Mouse (Mus musculus): ENCODE measurements around the gene Ttc5. TPM values are rescaled to one million over a fixed set of nuclear protein-coding genes. Genes with fewer than 3 reads are reported as not detected.
A peak's percentile ranks its signal among the peaks of the same experiment; 100 is the strongest.
"Not testable (repeated sequence)": the region's sequence is repeated elsewhere in the genome, so short reads cannot be mapped to it uniquely, and the experiment has no call there.

Ttc5 gene
- polyA plus RNA-seq, 1 experiment from 2014 or later: 131 TPM

GRCm38 (mm10) chr14:50806469-50806868 is 21.1 kb upstream of the Ttc5 start:
- H3K4me2 ChIP-seq (ENCODE audit: low read depth, low read length); H3K9ac ChIP-seq (replicated peaks; ENCODE audit: low read depth, low read length); H3K4me3 ChIP-seq (ENCODE audit: low read depth, low read length); H3K27ac ChIP-seq (ENCODE audit: low read depth, low read length); H3K27me3 ChIP-seq (ENCODE audit: control insufficient read depth, insufficient read depth, low read length); H3K4me1 ChIP-seq (ENCODE audit: control insufficient read depth, insufficient read depth, low read length); ATAC-seq (ENCODE audit: low read depth); H3K36me3 ChIP-seq (ENCODE audit: control insufficient read depth, insufficient read depth, low read length); H3K9me3 ChIP-seq (ENCODE audit: control insufficient read depth, low read length): not testable (repeated sequence)
- 92% methylated on average over 5 of the region's 5 CpGs for WGBS

GRCm38 (mm10) chr14:50804683-50805082 is 19.4 kb upstream of the Ttc5 start:
- no peak overlapping the region for H3K27ac ChIP-seq (ENCODE audit: low read depth, low read length)
- 75% methylated on average over 13 of the region's 13 CpGs for WGBS
- peaks cover 3% of the 10 kb centered on the region; the same call in 1 of the 2 replicates for H3K4me1 ChIP-seq (ENCODE audit: control insufficient read depth, insufficient read depth, low read length)
- no peak for ATAC-seq (ENCODE audit: low read depth)
- H3K9me3 ChIP-seq (ENCODE audit: control insufficient read depth, low read length): no peaks in the 10 kb centered on the region
- no peaks in the 10 kb centered on the region for H3K27me3 ChIP-seq (ENCODE audit: control insufficient read depth, insufficient read depth, low read length)
- no peak overlapping the region for H3K9ac ChIP-seq (replicated peaks; ENCODE audit: low read depth, low read length)
- no peak overlapping the region for H3K4me2 ChIP-seq (ENCODE audit: low read depth, low read length)
- no peak overlapping the region for H3K4me3 ChIP-seq (ENCODE audit: low read depth, low read length)
- H3K36me3 ChIP-seq (ENCODE audit: control insufficient read depth, insufficient read depth, low read length): no peaks in the 10 kb centered on the region

- WGBS: 69% methylated on average over 4 of the region's 4 CpGs
- Histone ChIP-seq H3K4me3 (ENCODE audit: low read depth, low read length) (no peak overlapping the region), H3K4me1 (ENCODE audit: control insufficient read depth, insufficient read depth, low read length) (no peaks in the 10 kb centered on the region)
Observed at GRCm38 (mm10) chr14:50802843-50803562, 17.7 kb upstream of the Ttc5 start.

GRCm38 (mm10) chr14:50802441-50802840 is 17.1 kb upstream of the Ttc5 start:
- WGBS: 90% methylated on average over 6 of the region's 6 CpGs
- no peak for ATAC-seq (ENCODE audit: low read depth)
- no peak overlapping the region for H3K4me2 ChIP-seq (ENCODE audit: low read depth, low read length)

More at GRCm38 (mm10) chr14:50802843-50803562, 17.7 kb upstream of the Ttc5 start:
- ATAC-seq (ENCODE audit: low read depth): no peak
- no peaks in the 10 kb centered on the region for H3K36me3 ChIP-seq (ENCODE audit: control insufficient read depth, insufficient read depth, low read length)
- H3K9ac ChIP-seq (replicated peaks; ENCODE audit: low read depth, low read length): no peak overlapping the region
- H3K4me2 ChIP-seq (ENCODE audit: low read depth, low read length): no peak overlapping the region
- no peaks in the 10 kb centered on the region for H3K27me3 ChIP-seq (ENCODE audit: control insufficient read depth, insufficient read depth, low read length)
- no peak overlapping the region for H3K27ac ChIP-seq (ENCODE audit: low read depth, low read length)
- H3K9me3 ChIP-seq (ENCODE audit: control insufficient read depth, low read length): no peaks in the 10 kb centered on the region

GRCm38 (mm10) chr14:50799502-50800259 is 14.4 kb upstream of the Ttc5 start:
- H3K9me3 ChIP-seq (ENCODE audit: control insufficient read depth, low read length): no peaks in the 10 kb centered on the region
- no peak overlapping the region for H3K27ac ChIP-seq (ENCODE audit: low read depth, low read length)
- H3K27me3 ChIP-seq (ENCODE audit: control insufficient read depth, insufficient read depth, low read length): no peaks in the 10 kb centered on the region
- H3K9ac ChIP-seq (replicated peaks; ENCODE audit: low read depth, low read length): no peak overlapping the region
- 2% methylated on average over 3 of the region's 3 CpGs for WGBS
- H3K4me2 ChIP-seq (ENCODE audit: low read depth, low read length): no peak overlapping the region
- peak; percentile 65; the same call in 1 of the 2 replicates for ATAC-seq (ENCODE audit: low read depth)
- no peak overlapping the region for H3K4me3 ChIP-seq (ENCODE audit: low read depth, low read length)
- H3K36me3 ChIP-seq (ENCODE audit: control insufficient read depth, insufficient read depth, low read length): no peaks in the 10 kb centered on the region
- no peaks in the 10 kb centered on the region for H3K4me1 ChIP-seq (ENCODE audit: control insufficient read depth, insufficient read depth, low read length)

More at GRCm38 (mm10) chr14:50802441-50802840, 17.1 kb upstream of the Ttc5 start:
- Histone ChIP-seq H3K27me3 (ENCODE audit: control insufficient read depth, insufficient read depth, low read length) (no peaks in the 10 kb centered on the region), H3K9ac (replicated peaks; ENCODE audit: low read depth, low read length) (no peak overlapping the region), H3K4me3 (ENCODE audit: low read depth, low read length) (no peak overlapping the region), H3K9me3 (ENCODE audit: control insufficient read depth, low read length) (no peaks in the 10 kb centered on the region), H3K27ac (ENCODE audit: low read depth, low read length) (no peak overlapping the region), H3K36me3 (ENCODE audit: control insufficient read depth, insufficient read depth, low read length) (no peaks in the 10 kb centered on the region), H3K4me1 (ENCODE audit: control insufficient read depth, insufficient read depth, low read length) (no peaks in the 10 kb centered on the region)

- no peak overlapping the region for H3K4me3 ChIP-seq (ENCODE audit: low read depth, low read length)
- no peak overlapping the region for H3K4me2 ChIP-seq (ENCODE audit: low read depth, low read length)
- no peak for ATAC-seq (ENCODE audit: low read depth)
- no peaks in the 10 kb centered on the region for H3K9me3 ChIP-seq (ENCODE audit: control insufficient read depth, low read length)
- H3K4me1 ChIP-seq (ENCODE audit: control insufficient read depth, insufficient read depth, low read length): no peaks in the 10 kb centered on the region
- no peak overlapping the region for H3K9ac ChIP-seq (replicated peaks; ENCODE audit: low read depth, low read length)
- H3K36me3 ChIP-seq (ENCODE audit: control insufficient read depth, insufficient read depth, low read length): no peaks in the 10 kb centered on the region
- H3K27me3 ChIP-seq (ENCODE audit: control insufficient read depth, insufficient read depth, low read length): no peaks in the 10 kb centered on the region
- 64% methylated on average over 2 of the region's 2 CpGs for WGBS
- H3K27ac ChIP-seq (ENCODE audit: low read depth, low read length): no peak overlapping the region
Observed at GRCm38 (mm10) chr14:50798512-50798911, 13.2 kb upstream of the Ttc5 start.

GRCm38 (mm10) chr14:50796464-50796863 is 11.1 kb upstream of the Ttc5 start:
- no peak overlapping the region for H3K4me2 ChIP-seq (ENCODE audit: low read depth, low read length)
- no peaks in the 10 kb centered on the region for H3K4me1 ChIP-seq (ENCODE audit: control insufficient read depth, insufficient read depth, low read length)
- no peaks in the 10 kb centered on the region for H3K27me3 ChIP-seq (ENCODE audit: control insufficient read depth, insufficient read depth, low read length)
- H3K36me3 ChIP-seq (ENCODE audit: control insufficient read depth, insufficient read depth, low read length): no peaks in the 10 kb centered on the region
- H3K9me3 ChIP-seq (ENCODE audit: control insufficient read depth, low read length): no peaks in the 10 kb centered on the region
- H3K9ac ChIP-seq (replicated peaks; ENCODE audit: low read depth, low read length): no peak overlapping the region
- no peak overlapping the region for H3K27ac ChIP-seq (ENCODE audit: low read depth, low read length)
- WGBS: 90% methylated on average over 1 of the region's 1 CpGs
- ATAC-seq (ENCODE audit: low read depth): no peak
- H3K4me3 ChIP-seq (ENCODE audit: low read depth, low read length): no peak overlapping the region

GRCm38 (mm10) chr14:50795965-50796364 is 10.6 kb upstream of the Ttc5 start:
- WGBS: 84% methylated on average over 4 of the region's 4 CpGs
- Histone ChIP-seq H3K9me3 (ENCODE audit: control insufficient read depth, low read length) (no peaks in the 10 kb centered on the region), H3K4me1 (ENCODE audit: control insufficient read depth, insufficient read depth, low read length) (no peaks in the 10 kb centered on the region), H3K27me3 (ENCODE audit: control insufficient read depth, insufficient read depth, low read length) (no peaks in the 10 kb centered on the region), H3K4me3 (ENCODE audit: low read depth, low read length) (no peak overlapping the region), H3K36me3 (ENCODE audit: control insufficient read depth, insufficient read depth, low read length) (no peaks in the 10 kb centered on the region), H3K9ac (replicated peaks; ENCODE audit: low read depth, low read length) (no peak overlapping the region), H3K27ac (ENCODE audit: low read depth, low read length) (no peak overlapping the region), H3K4me2 (ENCODE audit: low read depth, low read length) (no peak overlapping the region)
- ATAC-seq (ENCODE audit: low read depth): no peak

GRCm38 (mm10) chr14:50795261-50795935 is 10.1 kb upstream of the Ttc5 start:
- 93% methylated on average over 24 of the region's 24 CpGs for WGBS
- H3K4me1 ChIP-seq (ENCODE audit: control insufficient read depth, insufficient read depth, low read length): no peaks in the 10 kb centered on the region
- no peak overlapping the region for H3K27ac ChIP-seq (ENCODE audit: low read depth, low read length)
- no peaks in the 10 kb centered on the region for H3K27me3 ChIP-seq (ENCODE audit: control insufficient read depth, insufficient read depth, low read length)
- H3K4me3 ChIP-seq (ENCODE audit: low read depth, low read length): no peak overlapping the region
- ATAC-seq (ENCODE audit: low read depth): no peak
- H3K4me2 ChIP-seq (ENCODE audit: low read depth, low read length): no peak overlapping the region
- H3K36me3 ChIP-seq (ENCODE audit: control insufficient read depth, insufficient read depth, low read length): no peaks in the 10 kb centered on the region
- H3K9ac ChIP-seq (replicated peaks; ENCODE audit: low read depth, low read length): no peak overlapping the region
- H3K9me3 ChIP-seq (ENCODE audit: control insufficient read depth, low read length): no peaks in the 10 kb centered on the region
